Mouse (Mus musculus) embryonic stem cell, embryonic (primary cell): Measurements from ENCODE around the gene Antxr1.

ENCODE experiments used
- CTCF ChIA-PET, 4 experiments: fragments of 300-600 bp in 2 of 4; fragments of 350-600 bp in 2 of 4; sonication (Branson Sonifier 250); formaldehyde crosslinking; loops; one replicate each; lab custom pipeline; 2022; ENCODE audit warnings: inconsistent platforms in 2 of 4; lab: Charles Lee
- POLR2A ChIA-PET, 4 experiments: fragments of 300-600 bp in 2 of 4; fragments of 350-600 bp in 2 of 4; sonication (Branson Sonifier 250); formaldehyde crosslinking; loops; one replicate each; lab custom pipeline; 2022; ENCODE audit warnings: antibody characterized with exemption in 4 of 4, inconsistent platforms in 1 of 4; lab: Charles Lee

Gene Antxr1

GRCm38 (mm10) chr6:87272202-87272601, 63.4 kb downstream of the Antxr1 start:
- CTCF ChIA-PET = interaction anchor here in 1 of 4 experiments (3.0 kb wide), 1 partner anchor 170 kb away, joined by 23 read pairs; no protein-coding TSS in a partner anchor
- POLR2A ChIA-PET = interaction anchor here in 1 of 4 experiments (0.7 kb wide), 1 partner anchor 46 kb away, joined by 3 read pairs; no protein-coding TSS in a partner anchor

DNA sequence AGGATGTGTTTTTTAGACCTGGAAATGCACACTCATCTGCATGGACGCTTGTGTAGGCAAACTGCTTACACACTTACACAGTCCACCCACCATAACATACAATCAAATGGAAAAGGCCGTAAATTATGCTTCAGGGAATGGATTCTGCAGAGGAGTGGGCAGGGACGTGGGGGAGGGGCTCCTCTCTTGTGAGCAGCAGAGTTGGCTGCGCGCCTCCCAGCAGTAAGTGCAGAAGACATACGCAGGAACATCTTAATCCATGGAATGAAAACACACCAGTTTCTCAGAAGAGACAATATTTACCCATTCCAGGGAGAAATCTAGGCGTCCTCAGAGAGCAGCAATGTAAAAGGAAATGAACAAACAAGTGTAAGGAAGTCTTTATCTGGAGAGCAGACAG, 65.2 kb downstream of the Antxr1 start:
- CTCF ChIA-PET = interaction anchor here in 1 of 4 experiments (0.6 kb wide), 1 partner anchor 467 kb away, joined by 3 read pairs; no protein-coding TSS in a partner anchor
- POLR2A ChIA-PET = no interaction called here

GRCm38 (mm10) chr6:87269950-87270349, 65.7 kb downstream of the Antxr1 start:
- POLR2A ChIA-PET = no interaction called here
- CTCF ChIA-PET = no interaction called here

DNA sequence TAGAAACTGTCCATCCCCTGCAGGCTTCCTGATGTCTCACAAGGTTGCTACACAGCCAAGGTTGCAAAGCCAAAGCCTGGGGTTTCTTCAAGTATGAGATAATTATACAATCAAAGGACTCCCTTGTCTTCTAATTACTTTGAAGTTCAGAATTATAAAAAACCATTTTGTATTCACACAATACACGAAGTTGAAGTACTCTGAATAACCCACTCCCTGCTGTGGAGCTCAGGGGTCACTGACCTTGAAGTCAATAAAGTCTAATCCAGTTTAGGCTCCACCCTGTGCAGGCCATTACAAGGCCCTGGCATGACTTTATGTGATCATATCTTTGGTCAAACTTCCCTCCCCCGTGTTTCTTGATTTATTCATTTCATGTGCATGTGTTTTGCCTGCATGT, 73.0 kb downstream of the Antxr1 start:
- ChIA-PET POLR2A (interaction anchor here in 1 of 4 experiments (0.9 to 1.5 kb wide), 3 partner anchors 14 to 377 kb away, joined by 3 to 4 read pairs (median 3); no protein-coding TSS in a partner anchor), CTCF (interaction anchor here in 1 of 4 experiments (0.7 kb wide), 1 partner anchor 12 kb away, joined by 3 read pairs; no protein-coding TSS in a partner anchor)

- ChIA-PET CTCF (no interaction called here), POLR2A (no interaction called here)
These were observed 76.6 kb downstream of the Antxr1 start for GRCm38 (mm10) chr6:87258976-87259375.

DNA sequence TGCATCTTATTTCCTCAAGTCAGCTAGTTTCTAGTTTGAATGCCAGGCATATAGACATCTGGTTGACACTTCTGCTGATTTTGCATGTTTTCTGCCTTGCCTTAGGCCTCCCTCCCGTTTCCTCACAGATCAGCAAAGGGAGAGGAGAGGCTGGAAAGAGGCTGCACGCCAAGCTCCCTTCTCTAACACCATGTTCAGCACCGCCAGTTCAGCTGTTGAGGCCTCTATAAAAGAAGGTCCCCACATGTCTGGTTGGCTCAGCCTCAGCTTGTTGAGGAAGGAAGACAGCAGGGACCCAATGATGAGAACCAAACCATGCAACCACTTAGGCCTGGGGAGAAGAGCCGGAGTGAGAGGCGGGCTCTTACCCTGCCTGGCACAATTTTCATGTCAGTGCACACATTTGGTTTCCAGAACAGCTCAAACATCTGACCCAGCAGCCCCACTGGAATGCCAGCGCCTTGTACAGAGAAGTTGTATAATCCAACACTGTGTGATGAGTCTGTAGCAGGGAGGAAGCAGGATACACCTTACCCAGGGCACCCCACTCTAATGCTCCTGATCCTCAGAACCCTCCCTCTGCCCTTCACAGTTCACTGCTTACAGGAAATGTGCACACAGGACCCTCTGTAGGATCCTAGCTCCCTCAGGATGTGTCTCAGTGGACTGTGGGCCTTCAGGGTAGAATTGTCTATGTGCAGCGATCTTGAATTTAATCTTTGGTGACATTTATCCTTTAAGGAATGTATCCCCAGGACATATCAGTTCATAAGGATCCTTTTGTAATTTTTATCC, 77.4 kb downstream of the Antxr1 start:
- CTCF ChIA-PET = interaction anchor here in 1 of 4 experiments (0.6 kb wide), 1 partner anchor 8 kb away, joined by 3 read pairs; no protein-coding TSS in a partner anchor
- POLR2A ChIA-PET = no interaction called here

- ChIA-PET POLR2A (interaction anchor here in 1 of 4 experiments (0.6 kb wide), 1 partner anchor 11 kb away, joined by 5 read pairs; no protein-coding TSS in a partner anchor), CTCF (interaction anchor here in 1 of 4 experiments (0.6 kb wide), 1 partner anchor 74 kb away, joined by 4 read pairs; no protein-coding TSS in a partner anchor)
These were observed 78.2 kb downstream of the Antxr1 start for GRCm38 (mm10) chr6:87257471-87257870.

DNA sequence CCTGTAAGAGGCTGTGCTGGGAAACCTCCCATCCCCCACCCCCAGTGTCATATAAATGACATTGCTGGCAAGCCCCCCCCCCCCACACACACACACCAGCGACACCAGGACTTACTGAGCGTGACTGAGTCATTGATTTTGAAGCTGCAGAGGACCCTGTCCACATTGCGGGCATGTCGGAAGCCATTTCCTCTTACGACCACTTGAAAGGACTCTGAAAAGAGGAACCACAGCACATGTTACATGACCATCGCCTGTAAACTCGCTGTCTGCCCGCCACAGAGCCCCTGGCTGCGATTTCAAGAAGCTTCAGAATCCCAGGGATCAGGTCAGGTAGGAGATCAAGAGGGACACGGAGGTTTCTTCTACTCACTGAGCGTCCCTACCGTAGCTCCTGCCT, 80.0 kb downstream of the Antxr1 start:
- ChIA-PET CTCF (interaction anchor here in 1 of 4 experiments (0.8 kb wide), 1 partner anchor 154 kb away, joined by 4 read pairs; no protein-coding TSS in a partner anchor), POLR2A (interaction anchor here in 1 of 4 experiments (0.6 to 0.7 kb wide), 3 partner anchors 86 to 494 kb away, joined by 3 to 4 read pairs (median 4); no protein-coding TSS in a partner anchor)

- POLR2A ChIA-PET = no interaction called here
These were observed 80.9 kb downstream of the Antxr1 start for GRCm38 (mm10) chr6:87254756-87255155.

DNA sequence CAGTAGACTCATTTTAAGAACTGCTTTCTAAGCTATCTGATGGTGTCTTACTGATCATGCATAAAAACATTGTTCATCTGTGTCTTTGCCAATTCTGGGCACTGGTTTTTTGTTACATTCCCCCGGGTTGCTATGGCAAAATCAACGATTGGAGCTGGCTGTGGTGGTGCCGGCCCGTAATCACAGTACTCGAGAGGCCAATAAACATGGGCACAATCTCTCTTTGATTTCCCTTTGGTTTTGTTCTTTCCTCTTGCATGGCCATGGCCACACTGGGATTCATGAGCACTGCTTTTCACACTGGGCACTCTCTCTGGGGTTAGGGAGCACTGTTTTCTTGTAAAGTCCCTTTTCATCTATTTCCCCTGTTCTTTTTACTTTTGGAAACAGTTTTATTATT, 83.9 kb downstream of the Antxr1 start:
- ChIA-PET POLR2A (no interaction called here), CTCF (no interaction called here)

More at GRCm38 (mm10) chr6:87254756-87255155, 80.9 kb downstream of the Antxr1 start:
- CTCF ChIA-PET = interaction anchor here in 1 of 4 experiments (0.7 kb wide), 1 partner anchor 154 kb away, joined by 4 read pairs; no protein-coding TSS in a partner anchor

GRCm38 (mm10) chr6:87250701-87251100, 84.9 kb downstream of the Antxr1 start:
- CTCF ChIA-PET = interaction anchor here in 1 of 4 experiments (0.7 kb wide), 1 partner anchor 7 kb away, joined by 3 read pairs; no protein-coding TSS in a partner anchor
- POLR2A ChIA-PET = no interaction called here

DNA sequence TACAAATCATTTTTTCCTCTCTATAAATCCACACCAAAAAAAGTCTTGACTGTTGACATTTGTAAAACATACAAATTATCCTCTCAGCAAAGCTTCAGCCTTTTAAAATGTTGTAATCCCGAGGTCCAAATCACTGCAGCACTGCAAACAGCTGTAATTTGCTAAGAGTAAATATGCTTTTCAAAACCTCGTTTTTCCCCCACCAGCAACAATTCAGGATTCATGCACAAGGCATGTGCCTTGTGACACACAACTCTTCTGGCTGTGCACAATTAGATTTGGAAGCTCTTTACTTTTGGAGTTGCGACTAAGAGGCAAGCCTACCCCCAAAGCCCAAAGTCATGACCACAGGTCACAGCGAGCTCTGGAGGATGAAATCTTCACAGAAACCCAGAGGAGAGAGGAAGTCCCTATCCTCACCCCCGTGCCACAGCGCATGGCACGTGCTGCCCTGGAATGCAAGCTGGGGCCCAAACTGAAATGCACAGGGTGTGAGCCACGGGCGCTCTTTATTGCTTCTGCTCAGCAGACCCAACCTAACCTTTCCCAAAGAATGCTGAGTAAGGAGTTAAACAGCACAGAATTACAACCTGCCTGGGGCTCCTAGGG, 87.3 kb downstream of the Antxr1 start:
- CTCF ChIA-PET = interaction anchor here in 1 of 4 experiments (1.0 kb wide), 1 partner anchor 27 kb away, joined by 8 read pairs; no protein-coding TSS in a partner anchor
- POLR2A ChIA-PET = interaction anchor here in 1 of 4 experiments (1.2 kb wide), 1 partner anchor 29 kb away, joined by 3 read pairs; no protein-coding TSS in a partner anchor

GRCm38 (mm10) chr6:87244117-87245100, 91.2 kb downstream of the Antxr1 start:
- ChIA-PET CTCF (no interaction called here), POLR2A (interaction anchor here in 1 of 4 experiments (1.1 kb wide), 1 partner anchor 10 kb away, joined by 3 read pairs; no protein-coding TSS in a partner anchor)

DNA sequence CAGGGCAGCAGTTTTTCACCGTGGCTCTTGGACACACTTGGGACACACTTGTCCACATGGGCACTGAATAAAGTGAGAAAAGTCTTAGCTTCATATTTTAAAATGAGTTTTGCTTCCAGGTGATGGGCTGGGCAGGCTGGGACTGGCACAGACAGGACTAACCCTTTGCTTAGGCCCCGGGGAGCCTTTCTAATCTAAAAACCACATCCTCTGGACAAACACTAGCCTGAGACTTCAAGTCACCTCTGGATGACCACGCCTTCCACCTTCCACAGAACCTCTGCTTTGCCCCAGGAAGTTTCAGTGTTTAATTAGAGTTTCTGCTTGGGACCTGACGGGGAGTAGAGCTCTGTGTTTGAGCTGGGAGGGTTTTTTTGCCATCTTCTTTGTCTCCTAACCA, 98.4 kb downstream of the Antxr1 start:
- POLR2A ChIA-PET = no interaction called here

DNA sequence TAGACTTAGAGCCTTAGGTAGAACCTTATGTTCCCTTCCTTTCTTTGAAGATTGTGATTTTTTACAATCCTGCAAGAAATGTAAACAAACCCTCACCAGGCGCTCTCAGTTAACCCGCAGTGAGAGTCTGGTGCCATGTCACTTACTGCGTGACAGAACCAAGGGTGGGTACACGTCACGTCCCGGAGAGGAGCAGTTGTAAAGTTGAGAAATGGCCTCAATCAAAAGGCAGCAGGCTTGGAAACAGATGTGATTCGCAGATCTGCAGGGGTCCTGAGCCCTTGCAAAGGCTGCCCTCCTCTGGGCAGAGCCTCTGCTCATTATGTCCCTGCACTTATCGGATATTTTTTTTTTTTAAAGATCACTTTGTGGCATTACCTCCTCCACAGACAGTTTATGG, 99.6 kb downstream of the Antxr1 start:
- POLR2A ChIA-PET = no interaction called here
- CTCF ChIA-PET = no interaction called here

More for the DNA sequence above, 98.4 kb downstream of the Antxr1 start:
- CTCF ChIA-PET = interaction anchor here in 3 of 4 experiments (0.6 kb wide), 3 partner anchors 19 to 136 kb away, joined by 3 read pairs; partner anchors contain the start of gene Antxr1 (in 1 of the 3)

DNA sequence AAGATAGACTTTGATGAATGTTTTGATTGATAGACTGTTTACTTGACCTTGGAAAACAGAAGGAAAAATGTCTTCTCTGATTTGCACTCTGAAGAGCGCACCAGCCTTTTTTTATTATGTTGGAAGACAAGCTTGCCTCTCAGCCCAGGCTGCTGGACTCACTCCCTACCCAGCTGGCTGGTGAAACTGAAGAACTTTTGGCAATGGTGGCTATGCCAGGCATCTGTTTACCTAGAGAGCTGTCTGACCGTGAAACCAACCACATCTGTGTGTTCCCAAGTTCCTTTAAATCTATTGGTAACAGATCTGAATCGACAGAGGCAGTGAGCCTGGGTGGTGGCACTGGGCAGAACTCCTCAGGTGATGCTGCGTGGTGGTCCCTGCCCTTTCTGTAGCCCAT, 102.5 kb downstream of the Antxr1 start:
- ChIA-PET CTCF (interaction anchor here in 1 of 4 experiments (1.6 kb wide), 1 partner anchor 132 kb away, joined by 5 read pairs; no protein-coding TSS in a partner anchor), POLR2A (interaction anchor here in 1 of 4 experiments (0.8 kb wide), 1 partner anchor 108 kb away, joined by 3 read pairs; no protein-coding TSS in a partner anchor)

DNA sequence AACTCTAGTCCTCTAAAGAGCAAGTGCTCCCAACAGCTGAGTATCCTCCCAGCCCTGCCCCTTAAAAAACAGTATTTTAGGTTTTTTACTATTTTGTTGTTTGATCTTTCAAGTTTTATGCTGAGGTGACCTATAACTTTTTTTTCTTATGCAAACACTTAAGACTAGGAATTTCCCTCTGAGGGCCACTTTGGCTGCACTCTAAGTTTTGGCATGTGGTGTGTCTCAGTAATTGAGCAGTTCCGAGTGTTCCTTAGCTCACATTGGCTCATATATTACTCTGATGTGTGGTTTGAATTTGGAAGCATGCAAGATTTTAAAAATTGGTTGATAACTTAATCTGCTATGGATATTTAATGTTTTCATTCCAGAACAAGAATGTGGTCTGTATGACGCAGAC, 105.6 kb downstream of the Antxr1 start:
- CTCF ChIA-PET = no interaction called here
- POLR2A ChIA-PET = no interaction called here

DNA sequence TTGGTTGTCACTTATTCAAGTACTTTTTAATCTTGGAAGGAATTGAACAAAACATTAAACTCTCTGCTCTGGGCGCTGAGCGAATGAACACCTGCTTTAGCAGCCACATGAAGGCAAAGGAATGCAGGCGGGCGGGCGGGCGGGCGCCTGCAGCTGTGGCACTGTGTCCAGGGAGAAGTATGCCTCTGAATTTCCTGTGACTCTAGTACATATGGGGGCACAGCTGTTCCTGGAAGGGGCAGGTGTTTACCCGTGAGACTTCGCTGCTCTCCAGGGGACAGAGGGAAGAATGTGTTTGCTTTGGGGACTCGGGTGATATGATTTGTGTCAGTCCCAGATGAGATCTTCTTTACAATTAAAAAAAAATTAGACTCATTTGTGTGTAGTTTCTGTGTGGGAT, 107.7 kb downstream of the Antxr1 start:
- CTCF ChIA-PET = no interaction called here
- POLR2A ChIA-PET = interaction anchor here in 1 of 4 experiments (1.4 kb wide), 1 partner anchor 108 kb away, joined by 3 read pairs; no protein-coding TSS in a partner anchor
